Mouse (Mus musculus) gastrocnemius, postnatal 36 days (tissue): Measurements from ENCODE around the gene Cd93. TPM values are rescaled to one million over a fixed set of nuclear protein-coding genes. Genes with fewer than 3 reads are reported as not detected.

Experiments
- total RNA-seq, 2 experiments: library from RNA; stranded (reverse); gene quantifications; 2 replicates each; pipeline ENCODE4 v1.2.3; 2021

The Cd93 gene
- total RNA-seq, 2 experiments from 2014 or later, result 16.7 to 20.5 TPM

Other genes with a start within 250 kb of the Cd93 start
- gene Sstr4, start 48.2 kb downstream of the Cd93 start, total RNA-seq, result under 1 TPM in 1 of 2 experiments, not detected in 1; 0.52 TPM
- 10 to 100 TPM; 12.6 to 17.4 TPM for gene Thbd, start 35.4 kb downstream of the Cd93 start, total RNA-seq
- gene Nxt1, start 229.0 kb upstream of the Cd93 start, total RNA-seq, result 1 to 10 TPM; 5.9 to 6.2 TPM
- 10 to 100 TPM; 17.4 to 18.1 TPM for gene Gzf1, start 237.5 kb upstream of the Cd93 start, total RNA-seq